Mouse (Mus musculus) lung, adult 2 months (tissue): ENCODE measurements around the gene Cyp2c39. TPM values are rescaled to one million over a fixed set of nuclear protein-coding genes. Genes with fewer than 3 reads are reported as not detected.
"Not testable (repeated sequence)": the region's sequence is repeated elsewhere in the genome, so short reads cannot be mapped to it uniquely, and the experiment has no call there.

Experiments used
- DNase-seq: peaks from one replicate; pipeline ENCODE4 v3.0.0; 2022
- H3K4me1 ChIP-seq: fragments of 200-500 bp; 2 replicates; pipeline ENCODE4 v1.6.1; 2011; ENCODE audit warnings: low read length; ENCODE audit not compliant: control insufficient read depth, insufficient read depth
- H3K4me3 ChIP-seq: fragments of 200-500 bp; replicated peaks from 2 replicates; pipeline ENCODE3; 2011; ENCODE audit warnings: low read depth, mild to moderate bottlenecking, control low read depth, low read length; ENCODE audit errors: extremely low read depth
- CTCF ChIP-seq: fragments of 200-500 bp; IDR thresholded peaks from 2 replicates; pipeline ENCODE4 v1.5.1; 2011; ENCODE audit warnings: mild to moderate bottlenecking, low read length, control low read depth; ENCODE audit not compliant: insufficient read depth
- POLR2A ChIP-seq: fragments of 200-500 bp; IDR thresholded peaks from 2 replicates; pipeline ENCODE4 v1.6.1; 2011; ENCODE audit warnings: low read depth, mild to moderate bottlenecking, control low read depth, low read length, borderline replicate concordance; ENCODE audit errors: extremely low read depth
- WGBS: fragments of 180-500 bp; shearing (Covaris S2); methylation state at CpG from one replicate; pipeline ENCODE4 v1.1.7; 2018; 5-methylcytosine and 5-hydroxymethylcytosine counted together
- polyA plus RNA-seq: library from polyadenylated mRNA; depleted of rRNA; stranded (reverse); fragments of >200 nt; gene quantifications from 2 replicates; pipeline ENCODE4 v1.2.3, GENCODE M21; 2012; rRNA removed

Gene Cyp2c39
- not detected in 2 replicates for polyA plus RNA-seq

DNA sequence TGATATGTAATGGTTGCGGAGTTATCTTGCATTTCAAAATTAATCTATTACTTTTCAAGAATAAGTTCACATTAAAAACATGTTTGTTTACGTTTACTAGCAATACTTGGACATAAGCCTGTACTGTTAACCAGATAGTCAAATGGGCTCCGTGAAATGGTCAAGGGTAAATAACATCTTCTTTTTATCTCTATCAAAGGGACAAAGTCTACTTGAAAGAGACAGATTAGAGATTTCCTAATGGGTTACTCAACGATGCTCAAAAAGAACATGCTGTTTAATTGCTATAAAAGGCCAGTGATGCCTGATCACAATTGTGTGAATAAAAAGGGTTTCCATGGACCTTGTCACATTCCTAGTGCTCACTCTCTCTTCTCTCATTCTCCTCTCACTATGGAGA lies at the start of gene Cyp2c39:
TSS of gene Cyp2c39 (plus strand) at position 329 of the 400 bp plus-strand sequence.
- TF ChIP-seq CTCF (no peak), POLR2A (no peak)
- WGBS = 69% methylated on average over 4 of the region's 4 CpGs
- H3K4me3 ChIP-seq = no peak within 1 kb of the TSS
- no peaks in the 10 kb centered on the region for H3K4me1 ChIP-seq
- DNase-seq = no peak

GRCm38 (mm10) chr19:39462941-39463340 lies 47.7 kb upstream of the Cyp2c39 start, which contains the start of gene Cyp2c38:
TSS of gene Cyp2c38 (minus strand) at chr19:39463075.
- WGBS = 72% methylated on average over 1 of the region's 1 CpGs
- DNase-seq = no peak
- no peak within 1 kb of the TSS for H3K4me3 ChIP-seq
- TF ChIP-seq POLR2A (no peak), CTCF (no peak)
- no peaks in the 10 kb centered on the region for H3K4me1 ChIP-seq

GRCm38 (mm10) chr19:39463923-39464322 lies 46.7 kb upstream of the Cyp2c39 start:
- no peak overlapping the region for H3K4me3 ChIP-seq
- H3K4me1 ChIP-seq = no peaks in the 10 kb centered on the region
- DNase-seq = no peak
- TF ChIP-seq POLR2A (no peak), CTCF (no peak)

DNA sequence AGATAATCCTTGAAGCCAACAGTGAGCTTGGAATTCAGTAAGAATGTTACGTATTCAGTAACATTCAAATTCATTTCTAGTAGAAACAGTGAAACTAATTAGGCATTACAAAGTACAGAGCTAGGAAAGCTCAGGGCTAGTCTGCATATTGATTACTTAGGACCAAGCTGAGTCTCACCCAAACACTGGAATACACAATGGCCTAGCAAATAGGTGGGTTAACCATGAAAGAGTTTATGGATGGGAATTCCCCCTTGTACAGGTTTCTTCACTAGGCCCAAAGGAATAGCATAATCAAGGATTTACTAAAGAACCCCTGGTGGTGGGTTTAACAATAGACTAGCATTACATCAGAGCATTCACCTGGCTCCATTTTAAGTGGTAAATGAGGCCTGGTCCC lies 26.7 kb upstream of the Cyp2c39 start:
- 96% methylated on average over 1 of the region's 1 CpGs for WGBS
- H3K4me1 ChIP-seq, H3K4me3 ChIP-seq, DNase-seq: not testable (repeated sequence)

DNA sequence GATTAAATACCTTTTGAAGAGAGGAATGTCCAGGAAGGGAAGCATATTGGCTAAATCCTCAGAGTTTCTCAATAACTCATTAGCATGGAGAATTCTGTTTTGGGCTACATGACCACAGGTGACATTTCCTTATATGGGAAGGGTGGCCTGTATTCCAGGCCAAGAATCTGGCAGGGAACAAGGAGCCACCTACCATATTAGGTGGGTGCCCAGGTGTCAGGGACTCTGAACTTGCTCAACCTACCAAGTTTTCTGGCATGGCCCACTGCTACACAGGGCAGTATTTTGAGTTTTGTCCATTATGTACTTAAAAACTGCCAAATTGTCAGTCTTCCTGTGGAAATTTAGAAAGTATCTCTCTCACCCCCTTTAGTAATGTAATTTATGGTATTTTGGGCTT lies 4.3 kb upstream of the Cyp2c39 start:
- no peaks in the 10 kb centered on the region for H3K4me1 ChIP-seq
- no peak overlapping the region for H3K4me3 ChIP-seq
- no peak for TF ChIP-seq CTCF
- no peak for TF ChIP-seq POLR2A
- DNase-seq = no peak

DNA sequence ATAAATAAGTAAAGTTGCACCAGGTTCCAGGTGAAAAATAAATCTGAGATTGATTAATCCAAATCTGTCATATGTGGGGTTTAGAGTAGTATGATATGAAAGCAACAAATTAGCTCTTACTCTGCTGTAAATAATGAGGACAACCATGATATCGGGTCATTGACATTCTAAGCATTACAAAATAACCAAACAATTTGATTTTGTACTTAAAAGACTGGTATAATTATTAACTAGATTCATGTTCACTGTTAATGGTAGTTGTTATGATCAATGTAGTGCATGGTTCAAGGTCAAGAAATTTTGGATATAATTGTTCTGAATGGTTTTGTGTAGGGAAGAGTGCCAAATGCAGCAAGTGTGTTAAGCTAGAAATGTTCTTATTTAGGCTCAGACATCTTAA lies 1.1 kb upstream of the Cyp2c39 start:
- TF ChIP-seq CTCF = no peak
- TF ChIP-seq POLR2A = no peak
- H3K4me3 ChIP-seq = no peak overlapping the region
- DNase-seq = no peak
- WGBS = 51% methylated on average over 1 of the region's 1 CpGs
- no peaks in the 10 kb centered on the region for H3K4me1 ChIP-seq

Other genes with a start within 250 kb of the Cyp2c39 start
- gene Cyp2c29, start 241.5 kb upstream of the Cyp2c39 start, polyA plus RNA-seq = 0.14 and 0.41 TPM in 2 replicates
- 0.05 TPM in 1 of 2 replicates, not detected in the other for gene Cyp2c38, start 47.8 kb upstream of the Cyp2c39 start, polyA plus RNA-seq
- gene Cyp2c67, start 138.2 kb downstream of the Cyp2c39 start, polyA plus RNA-seq = not detected in 2 replicates
- 0.12 TPM in 1 of 2 replicates, not detected in the other for gene Cyp2c68, start 230.2 kb downstream of the Cyp2c39 start, polyA plus RNA-seq